Mouse (Mus musculus) granulocyte monocyte progenitor cell, adult 5-6 weeks (primary cell): Measurements from ENCODE around the gene Naa11. TPM values are rescaled to one million over a fixed set of nuclear protein-coding genes. Genes with fewer than 3 reads are reported as not detected.
A peak's percentile ranks its signal among the peaks of the same experiment; 100 is the strongest.

ENCODE experiments used
- ATAC-seq: replicated peaks from 2 replicates; pipeline ENCODE4 v1.8.0; 2016; ENCODE audit warnings: mild to moderate bottlenecking, moderate TSS enrichment, inconsistent platforms; ENCODE audit not compliant: poor library complexity, severe bottlenecking
- total RNA-seq, 2 experiments: library from RNA; stranded (forward) in 1 of 2; stranded (reverse) in 1 of 2; fragments of 200-712, 200-1000 nt in 1 of 2; fragments of >200 nt in 1 of 2; fragmentation: Nextera tagmentation in 1 of 2; gene quantifications; 2 replicates each; pipeline ENCODE4 v1.2.3; 2014 to 2017

The Naa11 gene
- total RNA-seq (2014; fragmentation: Nextera tagmentation) (not detected in 2 replicates), total RNA-seq (2017) (not detected in 2 replicates)

- no peak for ATAC-seq
These were observed at the start of gene Naa11 for GRCm38 (mm10) chr5:97392160-97392559. Naa11 (minus strand) TSS chr5:97392379.

DNA sequence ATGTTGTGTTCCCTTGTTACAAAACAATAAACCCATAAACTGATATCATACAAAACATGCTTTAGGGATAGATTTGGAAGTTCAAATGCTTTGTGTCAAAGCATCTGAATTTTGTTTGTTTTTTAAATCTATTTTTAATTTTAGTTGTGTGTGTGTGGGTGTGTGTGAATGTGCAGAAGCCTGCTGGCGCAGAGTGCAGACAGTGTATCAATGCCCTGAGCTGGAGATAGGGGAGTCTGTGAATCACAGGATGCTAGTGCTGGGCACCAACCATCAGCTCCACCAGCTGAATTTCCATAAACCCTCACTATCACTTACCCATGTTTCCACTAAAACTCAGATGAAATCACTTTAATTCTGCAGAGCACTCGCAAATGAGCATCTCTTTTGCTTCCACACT is 40.3 kb upstream of the Naa11 start:
- no peak for ATAC-seq

GRCm38 (mm10) chr5:97429976-97430375 is 37.8 kb upstream of the Naa11 start:
- no peak for ATAC-seq

DNA sequence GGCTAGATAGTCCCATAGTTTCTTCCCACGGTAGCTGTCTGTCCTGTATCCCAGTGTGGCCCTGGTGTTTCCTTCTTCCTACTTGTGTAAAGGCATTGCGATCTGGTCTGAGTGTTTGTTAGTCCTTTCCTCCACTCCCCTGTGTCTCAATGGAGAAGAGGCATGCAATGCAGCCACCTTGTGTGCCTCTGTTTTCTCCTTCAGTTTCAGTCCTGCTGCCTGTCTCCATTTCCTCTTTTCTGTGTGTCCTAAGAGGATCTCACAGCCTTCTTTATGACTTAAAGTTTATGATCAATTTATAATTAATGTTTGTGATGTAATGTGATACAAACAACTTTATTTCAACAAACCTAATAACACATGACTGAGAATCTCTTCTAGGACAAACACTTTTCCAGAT is 29.5 kb upstream of the Naa11 start:
- ATAC-seq: peak; percentile 33; the same call in 1 of the 2 replicates

DNA sequence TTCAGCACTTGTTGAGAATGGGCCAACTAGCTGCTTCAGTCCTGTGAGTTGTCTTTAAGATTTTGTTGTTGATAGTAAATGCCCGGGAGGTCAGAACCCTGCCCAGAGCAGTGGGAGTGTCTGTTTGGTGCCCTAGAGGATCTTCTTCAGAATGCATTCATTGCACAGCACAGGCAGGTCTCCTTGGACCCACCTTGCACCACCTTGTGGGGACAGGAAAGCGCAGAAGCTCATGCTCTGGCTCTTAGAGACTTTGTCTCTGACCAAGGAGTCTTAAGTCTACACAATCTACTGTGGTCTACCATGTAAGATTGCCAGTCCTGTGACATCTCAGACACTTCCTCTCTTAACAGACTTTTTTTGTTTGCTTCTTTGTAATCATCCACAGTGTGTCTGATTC is 25.0 kb upstream of the Naa11 start:
- ATAC-seq: peak; percentile 9; the same call in 1 of the 2 replicates

DNA sequence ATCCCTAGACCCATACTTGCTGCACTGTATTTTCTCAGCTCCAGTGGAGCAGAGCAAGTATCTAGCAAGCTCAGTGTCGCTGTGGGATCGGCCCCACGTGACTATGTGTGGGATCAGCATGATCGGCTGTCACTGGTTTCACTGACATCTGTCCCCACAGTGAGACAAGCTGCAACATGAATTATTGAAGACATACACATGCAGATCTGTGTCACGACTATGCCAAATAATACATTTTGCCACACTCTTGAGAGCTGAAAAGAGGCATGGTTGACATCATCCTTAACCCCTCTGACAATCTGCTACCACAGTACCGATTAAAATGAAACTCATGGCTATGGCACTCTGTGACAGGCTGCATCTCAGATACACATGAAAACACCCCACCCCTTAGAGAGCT is 23.7 kb upstream of the Naa11 start:
- ATAC-seq: no peak

- no peak for ATAC-seq
These were observed 21.5 kb upstream of the Naa11 start for GRCm38 (mm10) chr5:97413716-97414115.

GRCm38 (mm10) chr5:97410190-97410589 is 18.0 kb upstream of the Naa11 start:
- ATAC-seq: no peak

DNA sequence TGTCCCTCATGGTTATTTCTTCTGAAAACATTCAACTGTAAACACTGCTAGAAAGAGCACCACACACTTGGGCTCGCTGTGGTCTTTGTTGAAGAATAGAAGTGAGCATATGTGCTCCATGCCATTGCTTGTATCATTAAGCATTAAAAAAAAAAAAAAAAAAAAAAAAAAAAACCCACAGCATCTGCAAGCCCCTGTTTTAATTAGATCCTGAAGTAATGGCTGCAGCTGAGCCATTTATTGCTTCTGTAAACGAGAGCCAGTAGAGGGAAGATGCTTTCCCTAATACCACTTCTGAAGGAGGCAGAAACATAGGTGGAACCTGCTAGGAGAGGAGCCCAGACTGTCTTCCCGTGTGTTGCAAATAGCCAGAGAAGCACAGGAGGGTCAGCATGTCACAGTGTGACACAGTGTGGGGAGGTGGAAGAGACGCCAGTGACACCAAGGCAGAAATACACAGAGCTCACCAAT is 17.1 kb upstream of the Naa11 start:
- no peak for ATAC-seq

DNA sequence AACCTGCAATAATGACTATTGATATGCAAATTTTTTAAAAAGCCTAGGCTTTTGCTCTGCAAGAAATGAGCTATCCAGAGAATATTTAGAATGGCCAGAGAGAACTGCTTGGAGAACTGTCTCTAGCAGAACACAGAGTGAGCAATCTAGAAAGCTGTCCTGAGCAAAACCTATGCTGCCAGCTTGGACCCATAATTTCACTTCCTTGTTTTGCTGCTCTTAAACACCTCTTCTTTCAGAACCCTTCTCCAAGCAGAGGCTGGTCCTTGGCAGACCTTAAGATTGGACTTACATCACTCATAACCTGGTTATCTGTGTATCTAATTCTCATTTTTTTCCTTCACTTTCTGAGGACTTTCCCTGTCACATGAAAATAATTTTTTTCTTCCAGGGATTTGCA is 8.9 kb upstream of the Naa11 start:
- ATAC-seq: peak; percentile 62

DNA sequence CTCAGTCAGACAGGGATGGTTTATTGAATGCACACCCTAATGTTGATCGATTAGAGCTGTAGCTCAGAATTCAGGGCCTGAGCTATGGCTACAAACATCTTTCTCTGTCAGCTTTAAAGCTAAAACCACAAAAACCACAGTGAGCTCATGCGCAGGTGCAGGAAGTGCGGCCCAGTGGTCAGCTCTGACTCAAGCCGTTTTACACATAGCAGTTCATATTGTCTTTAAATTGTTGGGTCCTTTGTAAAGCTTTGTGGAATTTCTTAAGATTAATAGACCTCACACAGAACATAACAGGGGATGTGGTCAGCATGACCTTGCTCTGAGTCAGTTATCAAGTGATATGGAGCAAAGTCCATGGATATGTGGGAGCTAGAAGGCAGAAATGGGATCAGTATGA is 5.4 kb upstream of the Naa11 start:
- ATAC-seq: peak; percentile 33

GRCm38 (mm10) chr5:97387622-97388021 is 4.6 kb downstream of the Naa11 start:
- no peak for ATAC-seq

- peak; percentile 95 for ATAC-seq
These were observed 7.8 kb downstream of the Naa11 start for GRCm38 (mm10) chr5:97384399-97384798.

GRCm38 (mm10) chr5:97382548-97383222 is 9.5 kb downstream of the Naa11 start:
- ATAC-seq: peak; percentile 75

GRCm38 (mm10) chr5:97379976-97380375 is 12.2 kb downstream of the Naa11 start:
- no peak for ATAC-seq

GRCm38 (mm10) chr5:97364781-97365180 is 27.4 kb downstream of the Naa11 start:
- ATAC-seq: peak; percentile 53

GRCm38 (mm10) chr5:97364252-97364651 is 27.9 kb downstream of the Naa11 start:
- peak; percentile 83 for ATAC-seq

DNA sequence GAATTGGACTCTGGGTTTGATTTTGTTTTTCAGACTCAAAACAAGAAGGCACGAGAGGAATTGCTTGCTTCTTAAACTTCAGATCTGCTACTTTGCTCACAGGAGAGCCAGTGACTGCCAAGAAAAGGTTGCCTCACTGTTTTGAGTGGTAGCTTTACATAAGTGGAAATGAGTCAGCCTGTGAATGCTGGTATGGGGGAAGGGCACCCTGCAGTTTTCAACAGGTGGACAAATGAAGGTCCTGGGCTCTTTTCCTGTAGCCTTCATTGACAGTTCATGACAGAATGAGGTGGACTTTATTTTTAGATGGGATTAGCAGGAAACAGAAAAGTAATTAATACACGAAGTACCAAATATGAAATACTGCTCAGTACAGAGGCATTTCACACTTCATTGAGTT is 29.6 kb downstream of the Naa11 start:
- peak; percentile 54; the same call in 1 of the 2 replicates for ATAC-seq

- ATAC-seq: no peak
These were observed 33.1 kb downstream of the Naa11 start for GRCm38 (mm10) chr5:97359104-97359503.

DNA sequence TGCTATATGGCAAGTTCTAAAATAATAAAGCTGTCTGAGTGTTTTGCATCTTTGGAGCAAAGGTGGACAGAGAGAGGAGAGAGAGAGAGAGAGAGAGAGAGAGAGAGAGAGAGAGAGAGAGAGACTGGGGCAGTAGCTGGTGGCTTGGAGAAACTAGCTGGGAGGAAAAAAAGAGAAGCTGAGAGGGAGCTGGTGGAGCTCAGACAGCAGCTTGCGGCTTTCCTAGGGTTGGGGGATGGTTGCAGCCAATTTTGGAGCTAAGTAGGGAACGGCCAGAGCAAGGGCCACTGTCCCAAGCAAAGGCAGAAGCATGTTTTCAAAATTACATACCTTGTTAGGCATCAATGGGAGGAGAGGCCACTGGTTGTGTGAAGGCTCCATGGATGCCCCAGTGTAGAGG is 36.0 kb downstream of the Naa11 start:
- ATAC-seq: peak; percentile 72

DNA sequence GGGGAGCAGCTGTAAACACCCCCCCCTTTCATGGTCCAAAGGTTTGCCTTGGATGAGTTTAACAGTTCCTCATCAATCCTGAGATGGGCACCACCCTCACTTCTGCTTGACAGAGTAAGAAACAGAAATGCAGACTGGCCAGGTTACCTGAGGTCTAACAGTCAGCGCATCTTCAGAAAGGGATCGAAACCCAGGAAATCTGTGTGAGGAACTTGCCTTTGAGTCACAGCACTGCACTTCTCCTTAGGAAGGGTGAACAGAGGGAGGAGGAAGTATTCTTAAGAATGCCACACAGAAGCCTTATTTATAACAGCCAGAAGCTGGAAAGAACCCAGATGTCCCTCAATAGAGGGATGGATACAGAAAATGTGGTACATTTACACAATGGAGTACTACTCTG is 37.0 kb downstream of the Naa11 start:
- ATAC-seq: peak; percentile 96

DNA sequence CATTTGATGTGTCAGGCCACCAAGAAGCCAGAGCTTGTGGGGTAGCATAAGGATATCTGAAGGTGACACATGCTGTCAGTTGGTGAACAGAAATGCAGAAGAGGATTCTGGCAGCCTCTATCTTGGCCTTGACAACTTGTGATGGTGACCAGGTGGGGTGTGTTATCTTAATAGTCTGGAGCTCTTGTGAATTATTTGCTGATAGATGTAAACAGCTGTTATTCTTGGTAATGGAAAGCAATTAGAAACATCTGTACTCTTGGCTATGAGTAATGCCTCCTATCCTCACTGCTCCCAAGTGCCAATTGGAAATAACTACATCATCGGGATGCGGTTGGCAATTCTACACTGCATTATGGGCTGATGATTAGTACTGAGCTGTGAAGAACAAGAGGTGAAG is 43.4 kb downstream of the Naa11 start:
- no peak for ATAC-seq
